In genomic region chr3:70035593-70035992, GRCm38 (mm10) we compare ENCODE assay signal across 9 mouse cellular contexts. TPM values are rescaled to one million over a fixed set of nuclear protein-coding genes. Genes with fewer than 3 reads are reported as not detected.
A peak's percentile ranks its signal among the peaks of the same experiment; 100 is the strongest.
DNase-seq lines count a peak whose midpoint lies in the region; ATAC-seq and TF ChIP-seq lines count a peak whose summit lies in the region.
"Had no signal": no experiment of that assay in that cellular context is flagged by ENCODE, and none has a peak within 500 bp of the region (broad histone marks: within the 10 kb centered on the region; RNA-seq: fewer than 3 reads in every experiment).

No protein-coding gene starts in this region.

- no peaks in the 10 kb centered on the region for H3K9me3 ChIP-seq in forebrain, postnatal 0 days (ENCODE audit: low read length)
- no peaks in the 10 kb centered on the region for H3K9me3 ChIP-seq in forebrain, embryonic 13.5 days (replicated peaks)
- no peaks in the 10 kb centered on the region for H3K9me3 ChIP-seq in CH12.LX (replicated peaks; ENCODE audit: low read length)
- H3K9me3 ChIP-seq in embryonic facial prominence, embryonic 10.5 days = no peaks in the 10 kb centered on the region
- H3K9me3 ChIP-seq in liver, embryonic 12.5 days (replicated peaks) = no peaks in the 10 kb centered on the region
- H3K9me3 ChIP-seq in heart, embryonic 11.5 days (replicated peaks; ENCODE audit: control insufficient read depth, low read length) = no peaks in the 10 kb centered on the region
- H3K9me3 ChIP-seq: midbrain, embryonic 12.5 days had no signal

- DNase-seq in forebrain, postnatal 0 days = peak; percentile 68
- peak; percentile 24 for DNase-seq in CH12.LX (ENCODE audit: extremely low read depth)
- peak; percentile 16 for DNase-seq in embryonic facial prominence, embryonic 10.5 days (ENCODE audit: low spot score)
- DNase-seq in left cerebral cortex, adult 8-10 months (ENCODE audit: low spot score in 2 of 2) = peak; percentile 16 to 35
- DNase-seq in gastrocnemius, postnatal 25 days = no peak

- TF ChIP-seq POLR2A in CH12.LX (IDR thresholded peaks at IDR 0.05; ENCODE audit: low read depth, low read length) = no peak

- H3K79me2 ChIP-seq in CH12.LX (replicated peaks; ENCODE audit: control insufficient read depth, extremely low read depth, insufficient read depth, poor library complexity, severe bottlenecking) = no peaks in the 10 kb centered on the region

- ATAC-seq in forebrain, postnatal 0 days = peak; percentile 40; the same call in 1 of the 2 replicates
- ATAC-seq in forebrain, embryonic 13.5 days = no peak
- no peak for ATAC-seq in liver, embryonic 12.5 days
- no peak for ATAC-seq in heart, embryonic 11.5 days (replicated peaks; ENCODE audit: insufficient number of reproducible peaks, low FRiP score, low TSS enrichment)

- dilution Hi-C loops in CH12.LX (cut with MboI; ENCODE audit: extremely low pct_ligation_motif_present, extremely low pct_unique_long_range_greater_than_20kb, low sequenced_read_pairs) = no loop called here

- WGBS in forebrain, postnatal 0 days = 48% methylated on average over 4 of the region's 4 CpGs
- whole genome bisulfite sequencing in forebrain, embryonic 13.5 days = 57% methylated on average over 4 of the region's 4 CpGs
- WGBS in embryonic facial prominence, embryonic 10.5 days = 64% methylated on average over 4 of the region's 4 CpGs
- WGBS in liver, embryonic 12.5 days (ENCODE audit: insufficient replicate concordance) = 47% methylated on average over 4 of the region's 4 CpGs
- 48% methylated on average over 4 of the region's 4 CpGs for WGBS in heart, embryonic 11.5 days (ENCODE audit: insufficient replicate concordance)

- in situ Hi-C loops in CH12.LX (cut with MboI; ENCODE audit: low pct_ligation_motif_present, low pct_unique_long_range_greater_than_20kb, low sequenced_read_pairs) = no loop called here

- no peaks in the 10 kb centered on the region for H3K36me3 ChIP-seq in forebrain, postnatal 0 days (ENCODE audit: insufficient read depth)
- no peaks in the 10 kb centered on the region for H3K36me3 ChIP-seq in forebrain, embryonic 13.5 days (ENCODE audit: poor library complexity, severe bottlenecking)
- H3K36me3 ChIP-seq in CH12.LX (replicated peaks in 1 of 2; ENCODE audit: control insufficient read depth in 1 of 2, insufficient read depth in 1 of 2, low read length in 1 of 2) = no peaks in the 10 kb centered on the region
- H3K36me3 ChIP-seq in embryonic facial prominence, embryonic 10.5 days (replicated peaks) = no peaks in the 10 kb centered on the region
- H3K36me3 ChIP-seq in liver, embryonic 12.5 days = no peaks in the 10 kb centered on the region
- no peaks in the 10 kb centered on the region for H3K36me3 ChIP-seq in heart, embryonic 11.5 days (ENCODE audit: control insufficient read depth, insufficient read depth, low read length)
- H3K36me3 ChIP-seq: midbrain, embryonic 12.5 days had no signal

- peak; percentile 67 for TF ChIP-seq RAD21 in CH12.LX (IDR thresholded peaks at IDR 0.05; ENCODE audit: low read depth, low read length)

- no peak overlapping the region for H3K9ac ChIP-seq in forebrain, postnatal 0 days
- no peak overlapping the region for H3K9ac ChIP-seq in forebrain, embryonic 13.5 days
- H3K9ac ChIP-seq in CH12.LX (ENCODE audit: insufficient read depth, low read depth) = no peak overlapping the region
- no peak overlapping the region for H3K9ac ChIP-seq in liver, embryonic 12.5 days
- H3K9ac ChIP-seq in heart, embryonic 11.5 days (ENCODE audit: low read depth, low read length) = no peak overlapping the region
- H3K9ac ChIP-seq: midbrain, embryonic 12.5 days had no signal

- no peak for TF ChIP-seq EP300 in CH12.LX (IDR thresholded peaks at IDR 0.05; ENCODE audit: low read length)

- no peak overlapping the region for H3K4me2 ChIP-seq in forebrain, postnatal 0 days (ENCODE audit: low read depth)
- H3K4me2 ChIP-seq in forebrain, embryonic 13.5 days = no peak overlapping the region
- no peak overlapping the region for H3K4me2 ChIP-seq in CH12.LX (ENCODE audit: insufficient read depth, low read depth, poor library complexity, severe bottlenecking)
- no peak overlapping the region for H3K4me2 ChIP-seq in liver, embryonic 12.5 days
- H3K4me2 ChIP-seq in heart, embryonic 11.5 days = no peak overlapping the region
- H3K4me2 ChIP-seq: midbrain, embryonic 12.5 days had no signal

- no peak overlapping the region for H3K4me3 ChIP-seq in forebrain, postnatal 0 days (ENCODE audit: low read depth, low read length)
- no peak overlapping the region for H3K4me3 ChIP-seq in forebrain, embryonic 13.5 days
- H3K4me3 ChIP-seq in CH12.LX (replicated peaks in 1 of 3; ENCODE audit: low read depth in 2 of 3, low read length in 2 of 3, poor library complexity in 1 of 3) = no peak overlapping the region
- no peak overlapping the region for H3K4me3 ChIP-seq in embryonic facial prominence, embryonic 10.5 days
- no peak overlapping the region for H3K4me3 ChIP-seq in liver, embryonic 12.5 days
- no peak overlapping the region for H3K4me3 ChIP-seq in heart, embryonic 11.5 days (ENCODE audit: low read depth, low read length)
- H3K4me3 ChIP-seq: midbrain, embryonic 12.5 days had no signal

- H3K27ac ChIP-seq in forebrain, postnatal 0 days (ENCODE audit: low read depth, low read length) = no peak overlapping the region
- H3K27ac ChIP-seq in forebrain, embryonic 13.5 days = no peak overlapping the region
- H3K27ac ChIP-seq in CH12.LX (ENCODE audit: insufficient read depth, low read depth) = no peak overlapping the region
- no peak overlapping the region for H3K27ac ChIP-seq in embryonic facial prominence, embryonic 10.5 days (replicated peaks)
- no peak overlapping the region for H3K27ac ChIP-seq in liver, embryonic 12.5 days
- no peak overlapping the region for H3K27ac ChIP-seq in heart, embryonic 11.5 days (ENCODE audit: low read depth, low read length)
- H3K27ac ChIP-seq: midbrain, embryonic 12.5 days had no signal

- H3K4me1 ChIP-seq in forebrain, postnatal 0 days (ENCODE audit: insufficient read depth) = no peaks in the 10 kb centered on the region
- no peaks in the 10 kb centered on the region for H3K4me1 ChIP-seq in forebrain, embryonic 13.5 days
- no peaks in the 10 kb centered on the region for H3K4me1 ChIP-seq in CH12.LX (ENCODE audit: control insufficient read depth in 1 of 2, insufficient read depth in 2 of 2)
- H3K4me1 ChIP-seq in embryonic facial prominence, embryonic 10.5 days = no peaks in the 10 kb centered on the region
- H3K4me1 ChIP-seq in liver, embryonic 12.5 days = no peaks in the 10 kb centered on the region
- H3K4me1 ChIP-seq in heart, embryonic 11.5 days (ENCODE audit: control insufficient read depth, insufficient read depth, low read length) = no peaks in the 10 kb centered on the region
- H3K4me1 ChIP-seq: midbrain, embryonic 12.5 days had no signal

- H3K27me3 ChIP-seq in forebrain, postnatal 0 days (ENCODE audit: insufficient read depth, low read length) = no peaks in the 10 kb centered on the region
- H3K27me3 ChIP-seq in forebrain, embryonic 13.5 days = no peaks in the 10 kb centered on the region
- H3K27me3 ChIP-seq in CH12.LX (replicated peaks) = no peaks in the 10 kb centered on the region
- no peaks in the 10 kb centered on the region for H3K27me3 ChIP-seq in embryonic facial prominence, embryonic 10.5 days (replicated peaks; ENCODE audit: low read depth, poor library complexity, severe bottlenecking)
- no peaks in the 10 kb centered on the region for H3K27me3 ChIP-seq in liver, embryonic 12.5 days (replicated peaks)
- no peaks in the 10 kb centered on the region for H3K27me3 ChIP-seq in heart, embryonic 11.5 days (ENCODE audit: control insufficient read depth, insufficient read depth, low read length)
- H3K27me3 ChIP-seq: midbrain, embryonic 12.5 days had no signal

- peak; percentile 72 for TF ChIP-seq CTCF in forebrain, postnatal 0 days (IDR thresholded peaks at IDR 0.05; ENCODE audit: low read depth)
- TF ChIP-seq CTCF in CH12.LX (conservative IDR thresholded peaks at IDR 0.05 in 1 of 2, IDR thresholded peaks at IDR 0.05 in 1 of 2; ENCODE audit: low read depth in 2 of 2, low read length in 2 of 2) = peak; percentile 38 to 69; a peak in 3 of 4 replicates

TF ChIP-seq in CH12.LX, 34 proteins besides CTCF, POLR2A, EP300 and RAD21:
- TF ChIP-seq CHD2 (IDR thresholded peaks at IDR 0.05; ENCODE audit: low read length) (no peak), JUND (conservative IDR thresholded peaks at IDR 0.05; ENCODE audit: low read depth, low read length) (no peak), IRF4 (IDR thresholded peaks at IDR 0.05; ENCODE audit: low read depth, low read length) (no peak), SMC3 (IDR thresholded peaks at IDR 0.05; ENCODE audit: low read depth, low read length) (peak; percentile 48), USF2 (conservative IDR thresholded peaks at IDR 0.05; ENCODE audit: low read depth, low read length) (no peak), E2F4 (IDR thresholded peaks at IDR 0.05; ENCODE audit: insufficient replicate concordance, low read depth, low read length) (no peak), ELF1 (IDR thresholded peaks at IDR 0.05; ENCODE audit: low read depth, low read length) (no peak), ZNF384 (IDR thresholded peaks at IDR 0.05; ENCODE audit: low read depth, low read length) (no peak)
TF ChIP-seq in CH12.LX: peak in this region for 1.

RNA-seq across cellular contexts. Expression of gene Otol1, which starts 28.2 kb away (rescaled TPM):
- not detected in 2 replicates for total RNA-seq in forebrain, postnatal 0 days (2014; rRNA removed)
- polyA plus RNA-seq in forebrain, postnatal 0 days (2015; fragmentation: Nextera tagmentation; extraction: Ambion mirVana) = not detected in 2 replicates
- not detected in 2 replicates for polyA plus RNA-seq in forebrain, embryonic 13.5 days (2015; fragmentation: Nextera tagmentation; extraction: Ambion mirVana)
- 0.08 TPM in 1 of 2 replicates, not detected in the other for total RNA-seq in CH12.LX (2012; rRNA removed)
- total RNA-seq in CH12.LX (2014; rRNA removed) = not detected in 2 replicates
- polyA plus RNA-seq in CH12.LX (2012; ENCODE audit: insufficient read length, low read depth) = not detected in 2 replicates
- 0.23 TPM in 1 of 2 replicates, not detected in the other for polyA plus RNA-seq in embryonic facial prominence, embryonic 10.5 days (2016; fragmentation: Nextera tagmentation; extraction: Ambion mirVana)
- not detected for total RNA-seq in left cerebral cortex, adult 8-10 months (2022)
- not detected in 2 replicates for polyA plus RNA-seq in liver, embryonic 12.5 days (2016; fragmentation: Nextera tagmentation; extraction: Ambion mirVana)
- not detected in 2 replicates for polyA plus RNA-seq in heart, embryonic 11.5 days (2014; fragmentation: Nextera tagmentation; extraction: Ambion mirVana)
- total RNA-seq in gastrocnemius, postnatal 25 days (2021) = not detected
- polyA plus RNA-seq: midbrain, embryonic 12.5 days had no signal
